ENCODE assay signal across 28 mouse cellular contexts in the genomic region with DNA sequence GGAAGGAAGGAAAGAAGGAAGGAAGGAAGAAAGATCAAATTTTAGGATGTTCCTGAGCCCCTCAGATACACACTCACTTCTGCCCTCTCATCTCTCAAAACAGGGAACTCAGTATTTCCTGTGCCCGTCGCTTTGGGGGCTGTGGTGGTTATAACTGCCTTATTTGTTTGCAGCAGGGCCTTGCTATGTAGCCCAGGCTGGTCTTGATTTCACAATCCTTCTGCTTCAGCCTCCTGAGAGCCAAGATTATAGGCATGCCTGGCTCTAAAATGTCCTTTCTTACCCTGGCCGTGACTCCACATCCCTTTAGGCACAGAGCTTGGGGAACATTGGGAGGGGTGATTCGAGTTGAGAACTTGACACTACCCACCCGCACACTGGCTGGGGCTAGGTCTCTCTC. TPM values are rescaled to one million over a fixed set of nuclear protein-coding genes. Genes with fewer than 3 reads are reported as not detected.
DNase-seq lines count a peak whose midpoint lies in the region; ATAC-seq lines count a peak whose summit lies in the region.
"Had no signal": no experiment of that assay in that cellular context is flagged by ENCODE, and none has a peak within 500 bp of the region (broad histone marks: within the 10 kb centered on the region; RNA-seq: fewer than 3 reads in every experiment).

No protein-coding gene starts in this region.

- no peak for ATAC-seq in erythroblast, adult 5-6 weeks (replicated peaks; ENCODE audit: low FRiP score, poor library complexity, severe bottlenecking)
- ATAC-seq in intestine, embryonic 16.5 days: no peak
- no peak for ATAC-seq in liver, embryonic 16.5 days (ENCODE audit: low read depth)
- no peak for ATAC-seq in megakaryocyte, adult 5-6 weeks (ENCODE audit: poor library complexity, severe bottlenecking)

- peak overlapping the region; percentile 73 for H3K4me2 ChIP-seq in intestine, embryonic 16.5 days (ENCODE audit: low read depth, low read length)
- peak overlapping the region; percentile 21 for H3K4me2 ChIP-seq in liver, embryonic 16.5 days (ENCODE audit: low read depth, low read length)

- peak overlapping the region; percentile 88; the same call in 1 of the 2 replicates for H3K27ac ChIP-seq in intestine, embryonic 16.5 days (ENCODE audit: low read length)
- H3K27ac ChIP-seq in liver, embryonic 16.5 days (ENCODE audit: low read length): no peak overlapping the region
- H3K27ac ChIP-seq: embryonic facial prominence, embryonic 12.5 days; heart, embryonic 10.5 days; left cerebral cortex, adult 2 months; midbrain, embryonic 15.5 days; neural tube, embryonic 15.5 days had no signal

- 53% methylated on average over 5 of the region's 5 CpGs for WGBS in intestine, embryonic 16.5 days
- 25% methylated on average over 5 of the region's 5 CpGs for WGBS in liver, embryonic 16.5 days (ENCODE audit: insufficient replicate concordance)

- H3K4me1 ChIP-seq in erythroblast, embryonic 14.5 days (ENCODE audit: control insufficient read depth): no peaks in the 10 kb centered on the region
- peaks cover 3% of the 10 kb centered on the region; the same call in 1 of the 2 replicates for H3K4me1 ChIP-seq in intestine, embryonic 16.5 days (ENCODE audit: control insufficient read depth, insufficient read depth, low read length)
- H3K4me1 ChIP-seq in liver, embryonic 16.5 days (ENCODE audit: control insufficient read depth, low read depth, low read length): no peaks in the 10 kb centered on the region

- peak; percentile 41 for DNase-seq in 416B (ENCODE audit: low read depth)
- no peak for DNase-seq in cerebellum, postnatal 36 days
- DNase-seq in ovary, postnatal 10 days (ENCODE audit: low spot score): no peak
- DNase-seq: adrenal gland, adult 2 months; cerebellum, adult 9-10 months; gastrocnemius, postnatal 36 days; kidney, adult 18-20 months; lung, adult 18-20 months; lung, postnatal 14 days; right cerebral cortex, postnatal 25 days; thymus, postnatal 4 days had no signal

- peaks cover 29% of the 10 kb centered on the region for H3K27me3 ChIP-seq in erythroblast, embryonic 14.5 days (ENCODE audit: control insufficient read depth)
- H3K27me3 ChIP-seq in intestine, embryonic 16.5 days (replicated peaks; ENCODE audit: control insufficient read depth, insufficient read depth, low read length): no peaks in the 10 kb centered on the region
- peaks cover 23% of the 10 kb centered on the region for H3K27me3 ChIP-seq in liver, embryonic 16.5 days (ENCODE audit: control insufficient read depth, insufficient read depth, low read depth, low read length)

- H3K4me3 ChIP-seq in erythroblast, embryonic 14.5 days (replicated peaks): peak overlapping the region; percentile 57
- peak overlapping the region; percentile 55 for H3K4me3 ChIP-seq in intestine, embryonic 16.5 days (ENCODE audit: low read length)
- H3K4me3 ChIP-seq in liver, embryonic 16.5 days (ENCODE audit: low read depth, low read length): peak overlapping the region; percentile 55
- H3K4me3 ChIP-seq: left cerebral cortex, adult 2 months; midbrain, embryonic 15.5 days had no signal

- peaks cover 2% of the 10 kb centered on the region; the same call in 1 of the 2 replicates for H3K36me3 ChIP-seq in erythroblast, embryonic 14.5 days (ENCODE audit: control insufficient read depth)
- H3K36me3 ChIP-seq in intestine, embryonic 16.5 days (ENCODE audit: control insufficient read depth, insufficient read depth, low read length): peaks cover 4% of the 10 kb centered on the region; the same call in 1 of the 2 replicates
- no peaks in the 10 kb centered on the region for H3K36me3 ChIP-seq in liver, embryonic 16.5 days (ENCODE audit: control insufficient read depth, insufficient read depth)
- H3K36me3 ChIP-seq: embryonic facial prominence, embryonic 12.5 days; G1E; heart, embryonic 10.5 days; midbrain, embryonic 15.5 days; neural tube, embryonic 15.5 days had no signal

- H3K9me3 ChIP-seq in erythroblast, embryonic 14.5 days (ENCODE audit: control insufficient read depth, low read length): no peaks in the 10 kb centered on the region
- no peaks in the 10 kb centered on the region for H3K9me3 ChIP-seq in intestine, embryonic 16.5 days (ENCODE audit: control insufficient read depth, low read length)
- no peaks in the 10 kb centered on the region for H3K9me3 ChIP-seq in liver, embryonic 16.5 days (replicated peaks; ENCODE audit: control insufficient read depth, low read length)
- H3K9me3 ChIP-seq: embryonic facial prominence, embryonic 12.5 days; G1E; heart, embryonic 10.5 days; midbrain, embryonic 15.5 days; neural tube, embryonic 15.5 days had no signal

- H3K9ac ChIP-seq in intestine, embryonic 16.5 days (ENCODE audit: low read depth, low read length): peak overlapping the region; percentile 69
- no peak overlapping the region for H3K9ac ChIP-seq in liver, embryonic 16.5 days (ENCODE audit: low read depth, low read length)
- H3K9ac ChIP-seq: embryonic facial prominence, embryonic 12.5 days; forebrain, postnatal 0 days; midbrain, embryonic 15.5 days; neural tube, embryonic 15.5 days had no signal

RNA-seq across cellular contexts. Expression of a gene that starts 1.6 kb away (rescaled TPM):
- 0.11 and 0.15 TPM in 2 replicates for polyA plus RNA-seq in erythroblast, embryonic 14.5 days (2012)
- not detected in 2 replicates for total RNA-seq in erythroblast, adult 5-6 weeks (2015; ENCODE audit: low replicate concordance)
- total RNA-seq in erythroblast, adult 5-6 weeks (2017; ENCODE audit: low replicate concordance): not detected in 2 replicates
- 189 TPM in 2 replicates for polyA plus RNA-seq in intestine, embryonic 16.5 days (2015; fragmentation: Nextera tagmentation; extraction: Ambion mirVana)
- 89.7 and 99.6 TPM in 2 replicates for polyA plus RNA-seq in liver, embryonic 16.5 days (2015; fragmentation: Nextera tagmentation; extraction: Ambion mirVana)
- total RNA-seq in megakaryocyte, adult 5-6 weeks (2015): 0.09 TPM in 1 of 2 replicates, not detected in the other
- not detected in 2 replicates for total RNA-seq in megakaryocyte, adult 5-6 weeks (2017)
- total RNA-seq: G1E; megakaryocyte-erythroid progenitor cell, adult 5-6 weeks had no signal
- polyA plus RNA-seq: G1E had no signal

RNA-seq across cellular contexts. Expression of a gene that starts 29.6 kb away (rescaled TPM):
- not detected in 2 replicates for polyA plus RNA-seq in erythroblast, embryonic 14.5 days (2012)
- not detected in 2 replicates for total RNA-seq in erythroblast, adult 5-6 weeks (2015; ENCODE audit: low replicate concordance)
- total RNA-seq in erythroblast, adult 5-6 weeks (2017; ENCODE audit: low replicate concordance): not detected in 2 replicates
- not detected in 2 replicates for polyA plus RNA-seq in intestine, embryonic 16.5 days (2015; fragmentation: Nextera tagmentation; extraction: Ambion mirVana)
- not detected in 2 replicates for polyA plus RNA-seq in liver, embryonic 16.5 days (2015; fragmentation: Nextera tagmentation; extraction: Ambion mirVana)
- total RNA-seq in megakaryocyte, adult 5-6 weeks (2015): not detected in 2 replicates
- not detected in 2 replicates for total RNA-seq in megakaryocyte, adult 5-6 weeks (2017)
- total RNA-seq: adrenal gland, adult 2 months; forebrain, postnatal 0 days; gastrocnemius, postnatal 36 days; layer of hippocampus, adult 8-10 months; left cerebral cortex, adult 2 months; left cerebral cortex, postnatal 4 days; megakaryocyte-erythroid progenitor cell, adult 5-6 weeks had no signal
- polyA plus RNA-seq: embryonic facial prominence, embryonic 12.5 days; forebrain, postnatal 0 days; G1E; heart, postnatal 0 days; hindbrain, embryonic 11.5 days; midbrain, embryonic 15.5 days; neural tube, embryonic 15.5 days had no signal

Comparison
In these comparisons a context has a peak if more than half of its experiments do, and no peak if none do; other contexts are left out.
1. RNA of a gene that starts 1.6 kb away (polyA plus RNA-seq): 189 TPM in intestine, embryonic 16.5 days and 89.7 to 99.6 TPM in liver, embryonic 16.5 days; 0.11 to 0.15 TPM in erythroblast, embryonic 14.5 days; every median in the first group is over 10 times any median in the second.
2. Peak in every context shown above with its lines, with median percentiles within 50 percentile points of each other: H3K4me3 ChIP-seq.